Mouse (Mus musculus): ENCODE data around the gene M1ap. TPM values are rescaled to one million over a fixed set of nuclear protein-coding genes. Genes with fewer than 3 reads are reported as not detected.

The M1ap gene
- total and polyA plus RNA-seq, 3 experiments, result 2.4 to 6.4 (median 3.9) TPM

DNA sequence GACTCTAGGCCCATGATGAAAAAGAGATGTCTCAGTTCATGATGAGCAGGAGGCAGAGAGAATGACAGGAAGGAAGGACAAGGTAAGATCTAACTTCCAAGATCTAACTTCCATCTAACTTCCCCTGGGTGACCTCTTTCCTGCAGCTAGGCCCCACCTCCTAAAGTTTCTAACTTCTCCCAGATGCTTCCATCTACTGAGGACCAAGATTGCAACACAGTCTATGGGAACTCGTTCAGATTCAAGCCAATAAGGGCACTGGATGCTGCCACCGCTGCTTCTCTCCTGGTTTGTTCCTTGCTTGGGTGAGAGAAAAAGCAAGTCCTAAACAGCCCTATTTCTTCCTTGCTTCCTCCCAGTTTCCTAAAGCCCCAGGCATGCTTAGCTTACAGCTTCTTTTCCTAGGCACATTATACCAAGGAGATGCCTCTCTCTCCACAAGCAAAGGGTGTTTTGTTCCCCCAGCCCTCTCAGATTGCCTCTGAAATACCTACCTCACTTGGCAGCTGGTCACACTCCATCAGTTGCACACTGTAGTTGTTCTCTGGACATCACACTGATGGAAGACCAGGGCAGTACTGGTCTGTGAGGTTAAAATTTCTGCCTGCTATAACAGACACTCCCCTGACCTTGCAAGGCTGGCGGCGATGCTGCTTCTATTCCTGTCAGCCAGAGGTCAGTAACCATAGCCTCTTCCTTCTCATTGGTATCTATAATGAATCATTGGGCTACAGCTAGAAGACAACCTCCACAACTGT is 74.3 kb downstream of the M1ap start:
- TF ChIP-seq TBP (conservative IDR thresholded peaks at IDR 0.05; ENCODE audit: low read depth, low read length) (no peak), ETS1 (conservative IDR thresholded peaks at IDR 0.05; ENCODE audit: low read depth, low read length) (no peak), MAFK (IDR thresholded peaks at IDR 0.05; ENCODE audit: insufficient replicate concordance, low read length) (no peak)
- no peak for DNase-seq (ENCODE audit: extremely low read depth)
- Histone ChIP-seq H3K9ac (ENCODE audit: insufficient read depth, low read depth) (no peak overlapping the region), H3K4me3 (replicated peaks in 1 of 3; ENCODE audit: low read depth in 2 of 3, low read length in 2 of 3, poor library complexity in 1 of 3) (no peak overlapping the region), H3K27me3 (replicated peaks) (no peaks in the 10 kb centered on the region), H3K9me3 (replicated peaks; ENCODE audit: low read length) (peaks cover 2% of the 10 kb centered on the region), H3K4me1 (ENCODE audit: control insufficient read depth in 1 of 2, insufficient read depth in 2 of 2) (peaks cover 13 to 32% of the 10 kb centered on the region in 2 experiments), H3K79me2 (replicated peaks; ENCODE audit: control insufficient read depth, extremely low read depth, insufficient read depth, poor library complexity, severe bottlenecking) (no peaks in the 10 kb centered on the region), H3K27ac (ENCODE audit: insufficient read depth, low read depth) (no peak overlapping the region), H3K4me2 (ENCODE audit: insufficient read depth, low read depth, poor library complexity, severe bottlenecking) (no peak overlapping the region), H3K36me3 (replicated peaks in 1 of 2; ENCODE audit: control insufficient read depth in 1 of 2, insufficient read depth in 1 of 2, low read length in 1 of 2) (no peaks in the 10 kb centered on the region)
- dilution Hi-C loops (cut with MboI; ENCODE audit: extremely low pct_ligation_motif_present, extremely low pct_unique_long_range_greater_than_20kb, low sequenced_read_pairs), result no loop called here
- in situ Hi-C loops (cut with MboI; ENCODE audit: low pct_ligation_motif_present, low pct_unique_long_range_greater_than_20kb, low sequenced_read_pairs), result no loop called here

DNA sequence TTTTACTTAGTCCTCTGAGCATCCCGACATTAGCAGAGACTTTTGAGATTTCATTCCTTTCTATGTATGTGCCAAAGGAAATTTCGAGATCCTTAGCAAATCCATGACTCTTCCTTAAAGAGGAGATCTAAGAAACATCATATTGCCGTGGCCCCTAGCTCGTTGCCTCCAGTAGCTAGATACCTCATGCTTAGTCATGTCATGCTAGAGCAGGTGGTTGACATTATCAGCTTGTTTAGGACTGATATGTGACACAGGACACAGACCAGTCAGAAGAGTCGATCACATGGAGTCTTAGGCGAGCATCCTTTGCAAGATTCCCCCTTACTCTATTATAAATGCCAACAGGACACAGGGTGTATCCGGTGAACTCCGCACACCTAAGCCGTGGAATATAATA is 76.3 kb downstream of the M1ap start:
- Histone ChIP-seq H3K27me3 (replicated peaks) (no peaks in the 10 kb centered on the region), H3K36me3 (replicated peaks in 1 of 2; ENCODE audit: control insufficient read depth in 1 of 2, insufficient read depth in 1 of 2, low read length in 1 of 2) (no peaks in the 10 kb centered on the region), H3K4me3 (replicated peaks in 1 of 3; ENCODE audit: low read depth in 2 of 3, low read length in 2 of 3, poor library complexity in 1 of 3) (no peak overlapping the region), H3K4me1 (ENCODE audit: control insufficient read depth in 1 of 2, insufficient read depth in 2 of 2) (peaks cover 18 to 39% of the 10 kb centered on the region in 2 experiments), H3K79me2 (replicated peaks; ENCODE audit: control insufficient read depth, extremely low read depth, insufficient read depth, poor library complexity, severe bottlenecking) (no peaks in the 10 kb centered on the region), H3K9ac (ENCODE audit: insufficient read depth, low read depth) (no peak overlapping the region), H3K27ac (ENCODE audit: insufficient read depth, low read depth) (no peak overlapping the region), H3K9me3 (replicated peaks; ENCODE audit: low read length) (peaks cover 2% of the 10 kb centered on the region), H3K4me2 (ENCODE audit: insufficient read depth, low read depth, poor library complexity, severe bottlenecking) (no peak overlapping the region)
- TF ChIP-seq SIN3A (IDR thresholded peaks at IDR 0.05; ENCODE audit: low read length), result no peak
- TF ChIP-seq MXI1 (IDR thresholded peaks at IDR 0.05; ENCODE audit: low read depth, low read length), result no peak
- no peak for TF ChIP-seq KAT2A (IDR thresholded peaks at IDR 0.05; ENCODE audit: insufficient replicate concordance, low read length)
- no peak for TF ChIP-seq NELFE (IDR thresholded peaks at IDR 0.05; ENCODE audit: low read depth, low read length)
- TF ChIP-seq MYC (IDR thresholded peaks at IDR 0.05; ENCODE audit: low read depth, low read length), result no peak
- TF ChIP-seq RCOR1 (conservative IDR thresholded peaks at IDR 0.05; ENCODE audit: low read depth, low read length), result no peak
- TF ChIP-seq PAX5 (IDR thresholded peaks at IDR 0.05; ENCODE audit: low read length), result no peak
- TF ChIP-seq TCF12 (IDR thresholded peaks at IDR 0.05; ENCODE audit: low read depth, low read length), result no peak
- no peak for TF ChIP-seq USF2 (conservative IDR thresholded peaks at IDR 0.05; ENCODE audit: low read depth, low read length)
- no peak for TF ChIP-seq ETS1 (conservative IDR thresholded peaks at IDR 0.05; ENCODE audit: low read depth, low read length)
- TF ChIP-seq EP300 (IDR thresholded peaks at IDR 0.05; ENCODE audit: low read length), result no peak
- no peak for TF ChIP-seq CHD2 (IDR thresholded peaks at IDR 0.05; ENCODE audit: low read length)
- no peak for TF ChIP-seq MAZ (IDR thresholded peaks at IDR 0.05; ENCODE audit: low read depth, low read length)
- no peak for TF ChIP-seq HCFC1 (IDR thresholded peaks at IDR 0.05; ENCODE audit: low read depth, low read length)
- no peak for TF ChIP-seq CTCF (conservative IDR thresholded peaks at IDR 0.05 in 1 of 2, IDR thresholded peaks at IDR 0.05 in 1 of 2; ENCODE audit: low read depth in 2 of 2, low read length in 2 of 2)
- no peak for TF ChIP-seq ELF1 (IDR thresholded peaks at IDR 0.05; ENCODE audit: low read depth, low read length)
- no peak for TF ChIP-seq UBTF (IDR thresholded peaks at IDR 0.05; ENCODE audit: low read depth, low read length)
- TF ChIP-seq NRF1 (IDR thresholded peaks at IDR 0.05; ENCODE audit: low read depth, low read length), result no peak
- TF ChIP-seq ZMIZ1 (IDR thresholded peaks at IDR 0.05; ENCODE audit: low read depth, low read length), result no peak
- dilution Hi-C loops (cut with MboI; ENCODE audit: extremely low pct_ligation_motif_present, extremely low pct_unique_long_range_greater_than_20kb, low sequenced_read_pairs), result no loop called here
- no peak for DNase-seq (ENCODE audit: extremely low read depth)
- in situ Hi-C loops (cut with MboI; ENCODE audit: low pct_ligation_motif_present, low pct_unique_long_range_greater_than_20kb, low sequenced_read_pairs), result no loop called here

Data from CH12.LX (cell line).